Mouse (Mus musculus) neural tube, embryonic 14.5 days (tissue): ENCODE data around the gene Axin2. TPM values are rescaled to one million over a fixed set of nuclear protein-coding genes. Genes with fewer than 3 reads are reported as not detected.

Source experiments
- ATAC-seq: fragments of 200-750 bp; cut with Nextera tagmentation; 2 replicates; pipeline ENCODE4 v1.8.0; 2017; ENCODE audit warnings: low read depth, mild to moderate bottlenecking, moderate TSS enrichment, moderate library complexity
- H3K27ac ChIP-seq: fragments of 300-500 bp; sonication (generic); 2 replicates; pipeline ENCODE4 v1.5.1; 2014; ENCODE audit warnings: low read depth, mild to moderate bottlenecking, control low read depth, low read length, moderate library complexity, mixed read lengths
- H3K27me3 ChIP-seq: fragments of 300-500 bp; sonication (generic); 2 replicates; pipeline ENCODE4 v1.6.1; 2014; ENCODE audit warnings: low read length; ENCODE audit not compliant: control insufficient read depth, insufficient read depth
- H3K36me3 ChIP-seq: fragments of 300-500 bp; sonication (generic); 2 replicates; pipeline ENCODE4 v1.6.1; 2014; ENCODE audit warnings: low read length, mixed read lengths; ENCODE audit not compliant: control insufficient read depth, insufficient read depth
- H3K4me1 ChIP-seq: fragments of 300-500 bp; sonication (generic); 2 replicates; pipeline ENCODE4 v1.6.1; 2014; ENCODE audit warnings: low read length; ENCODE audit not compliant: control insufficient read depth, insufficient read depth
- H3K4me2 ChIP-seq: fragments of 300-500 bp; sonication (generic); 2 replicates; pipeline ENCODE4 v1.6.1; 2014; ENCODE audit warnings: mild to moderate bottlenecking, low read depth, low read length, control low read depth
- H3K4me3 ChIP-seq: fragments of 300-500 bp; sonication (generic); 2 replicates; pipeline ENCODE4 v1.5.1; 2014; ENCODE audit warnings: low read depth, low read length, control low read depth, mixed read lengths
- H3K9ac ChIP-seq: fragments of 300-500 bp; sonication (generic); replicated peaks from 2 replicates; pipeline ENCODE4 v1.6.1; 2014; ENCODE audit warnings: low read depth, mild to moderate bottlenecking, control low read depth, low read length, mixed read lengths
- H3K9me3 ChIP-seq: fragments of 300-500 bp; sonication (generic); 2 replicates; pipeline ENCODE4 v1.6.1; 2016; ENCODE audit warnings: low read length; ENCODE audit not compliant: control insufficient read depth
- WGBS: fragments of 180-500 bp; shearing (Covaris S2); extraction: QIAGEN DNeasy Blood & Tissue Kit; methylation state at CpG from one replicate; pipeline ENCODE4 v1.1.7; 2014; 5-methylcytosine and 5-hydroxymethylcytosine counted together
- polyA plus RNA-seq: library from polyadenylated mRNA; unstranded; fragments of >200 nt; fragmentation: Nextera tagmentation; extraction: Ambion mirVana; gene quantifications from 2 replicates; pipeline ENCODE4 v1.2.1, GENCODE M21; 2014

Gene Axin2
- polyA plus RNA-seq, 1 experiment from 2014 or later = 6.6 TPM

GRCm38 (mm10) chr11:108889121-108889520 is 31.0 kb upstream of the Axin2 start:
- ATAC-seq = no peak
- WGBS = 57% methylated on average over 11 of the region's 11 CpGs
- no peak overlapping the region for H3K4me3 ChIP-seq
- no peaks in the 10 kb centered on the region for H3K9me3 ChIP-seq
- H3K27me3 ChIP-seq = no peaks in the 10 kb centered on the region
- no peak overlapping the region for H3K4me2 ChIP-seq
- H3K4me1 ChIP-seq = peaks cover 16% of the 10 kb centered on the region
- no peak overlapping the region for H3K27ac ChIP-seq
- H3K9ac ChIP-seq = no peak overlapping the region
- no peaks in the 10 kb centered on the region for H3K36me3 ChIP-seq

- Histone ChIP-seq H3K9ac (no peak overlapping the region), H3K4me1 (peaks cover 16% of the 10 kb centered on the region), H3K9me3 (no peaks in the 10 kb centered on the region), H3K4me3 (peak overlapping the region; percentile 17), H3K4me2 (peak overlapping the region; percentile 48), H3K27me3 (no peaks in the 10 kb centered on the region), H3K36me3 (no peaks in the 10 kb centered on the region), H3K27ac (no peak overlapping the region)
- WGBS = 16% methylated on average over 16 of the region's 16 CpGs
- peak; percentile 50; the same call in 1 of the 2 replicates for ATAC-seq
Observed at GRCm38 (mm10) chr11:108890544-108890943, 29.6 kb upstream of the Axin2 start.

GRCm38 (mm10) chr11:108891111-108891870 is 28.9 kb upstream of the Axin2 start:
- 2% methylated on average over 17 of the region's 17 CpGs for WGBS
- H3K9ac ChIP-seq = peak overlapping the region; percentile 34; the same call in 1 of the 2 replicates
- peak; percentile 93 for ATAC-seq

GRCm38 (mm10) chr11:108891871-108892380 is 28.2 kb upstream of the Axin2 start:
- 0 out of 2 replicates have a peak overlapping the region, but pooled peaks have one; percentile 7 for H3K9ac ChIP-seq
- no peaks in the 10 kb centered on the region for H3K36me3 ChIP-seq
- H3K9me3 ChIP-seq = no peaks in the 10 kb centered on the region
- peak; percentile 26; the same call in 1 of the 2 replicates for ATAC-seq
- WGBS = 4% methylated on average over 21 of the region's 21 CpGs
- peak overlapping the region; percentile 17; the same call in 1 of the 2 replicates for H3K4me3 ChIP-seq
- no peak overlapping the region for H3K27ac ChIP-seq
- no peaks in the 10 kb centered on the region for H3K27me3 ChIP-seq
- H3K4me2 ChIP-seq = peak overlapping the region; percentile 48
- peaks cover 16% of the 10 kb centered on the region for H3K4me1 ChIP-seq

More at GRCm38 (mm10) chr11:108891111-108891870, 28.9 kb upstream of the Axin2 start:
- Histone ChIP-seq H3K9me3 (no peaks in the 10 kb centered on the region), H3K27ac (peak overlapping the region; percentile 67), H3K27me3 (no peaks in the 10 kb centered on the region), H3K36me3 (no peaks in the 10 kb centered on the region), H3K4me2 (peak overlapping the region; percentile 48), H3K4me1 (peaks cover 16% of the 10 kb centered on the region), H3K4me3 (peak overlapping the region; percentile 17)

- Histone ChIP-seq H3K4me2 (no peak overlapping the region), H3K4me3 (no peak overlapping the region), H3K9ac (no peak overlapping the region), H3K36me3 (no peaks in the 10 kb centered on the region), H3K27me3 (no peaks in the 10 kb centered on the region), H3K4me1 (peaks cover 16% of the 10 kb centered on the region), H3K27ac (no peak overlapping the region), H3K9me3 (no peaks in the 10 kb centered on the region)
- 4% methylated on average over 4 of the region's 7 CpGs for WGBS
- no peak for ATAC-seq
Observed at GRCm38 (mm10) chr11:108892406-108892805, 27.7 kb upstream of the Axin2 start.

- H3K27me3 ChIP-seq = no peaks in the 10 kb centered on the region
- H3K4me2 ChIP-seq = no peak overlapping the region
- no peaks in the 10 kb centered on the region for H3K36me3 ChIP-seq
- H3K9me3 ChIP-seq = no peaks in the 10 kb centered on the region
- no peak for ATAC-seq
- H3K27ac ChIP-seq = no peak overlapping the region
- WGBS = 34% methylated on average over 12 of the region's 12 CpGs
- no peak overlapping the region for H3K9ac ChIP-seq
- no peak overlapping the region for H3K4me3 ChIP-seq
- peaks cover 16% of the 10 kb centered on the region for H3K4me1 ChIP-seq
Observed at GRCm38 (mm10) chr11:108893232-108893790, 26.8 kb upstream of the Axin2 start.

GRCm38 (mm10) chr11:108893855-108894510 is 26.2 kb upstream of the Axin2 start:
- Histone ChIP-seq H3K27me3 (no peaks in the 10 kb centered on the region), H3K9me3 (no peaks in the 10 kb centered on the region), H3K4me2 (no peak overlapping the region), H3K27ac (no peak overlapping the region), H3K36me3 (no peaks in the 10 kb centered on the region), H3K4me3 (no peak overlapping the region), H3K4me1 (peaks cover 16% of the 10 kb centered on the region), H3K9ac (no peak overlapping the region)
- no peak for ATAC-seq
- WGBS = 19% methylated on average over 9 of the region's 10 CpGs

- Histone ChIP-seq H3K9ac (no peak overlapping the region), H3K4me3 (no peak overlapping the region), H3K27me3 (no peaks in the 10 kb centered on the region), H3K9me3 (no peaks in the 10 kb centered on the region), H3K27ac (no peak overlapping the region), H3K4me1 (peaks cover under 1% of the 10 kb centered on the region), H3K36me3 (no peaks in the 10 kb centered on the region), H3K4me2 (no peak overlapping the region)
- ATAC-seq = no peak
- WGBS = 76% methylated on average over 4 of the region's 4 CpGs
Observed at GRCm38 (mm10) chr11:108897034-108897433, 23.1 kb upstream of the Axin2 start.
